Mouse (Mus musculus): ENCODE measurements at regions not wholly inside any gene's neighbourhood (a gene's known extent, or its start where the extent isn't known, plus 50 kb on each side); places are given as distances from the start of the nearest gene placed in this dataset.

GRCm38 (mm10) chr13:117409940-117410339, 189.1 kb upstream of the Gm17509 start:
- Histone ChIP-seq H3K36me3 (ENCODE audit: control insufficient read depth, insufficient read depth, low read length) (no peaks in the 10 kb centered on the region), H3K4me1 (ENCODE audit: control insufficient read depth, insufficient read depth, insufficient read length, low read length) (no peaks in the 10 kb centered on the region), H3K27ac (ENCODE audit: insufficient read depth, low read depth, low read length) (no peak overlapping the region), H3K4me3 (ENCODE audit: low read depth, low read length) (no peak overlapping the region), H3K27me3 (ENCODE audit: control insufficient read depth, insufficient read depth, low read length) (no peaks in the 10 kb centered on the region)
- WGBS: 72% methylated on average over 7 of the region's 7 CpGs
- TF ChIP-seq POLR2A (IDR thresholded peaks at IDR 0.05; ENCODE audit: low read depth, low read length): no peak

GRCm38 (mm10) chr13:117413616-117414015, 188.5 kb upstream of the Hcn1 start:
- no peaks in the 10 kb centered on the region for H3K27me3 ChIP-seq (ENCODE audit: control insufficient read depth, insufficient read depth, low read length)
- H3K4me3 ChIP-seq (ENCODE audit: low read depth, low read length): no peak overlapping the region
- TF ChIP-seq CTCF (IDR thresholded peaks at IDR 0.05; ENCODE audit: extremely low read depth, insufficient read length, insufficient replicate concordance, low read depth, low read length): no peak
- no peak for TF ChIP-seq POLR2A (IDR thresholded peaks at IDR 0.05; ENCODE audit: low read depth, low read length)
- no peaks in the 10 kb centered on the region for H3K36me3 ChIP-seq (ENCODE audit: control insufficient read depth, insufficient read depth, low read length)
- H3K27ac ChIP-seq (ENCODE audit: insufficient read depth, low read depth, low read length): no peak overlapping the region
- 76% methylated on average over 4 of the region's 4 CpGs for WGBS
- H3K4me1 ChIP-seq (ENCODE audit: control insufficient read depth, insufficient read depth, insufficient read length, low read length): no peaks in the 10 kb centered on the region

GRCm38 (mm10) chr13:117423558-117423957, 178.6 kb upstream of the Hcn1 start:
- WGBS: 86% methylated on average over 4 of the region's 4 CpGs
- Histone ChIP-seq H3K4me1 (ENCODE audit: control insufficient read depth, insufficient read depth, insufficient read length, low read length) (no peaks in the 10 kb centered on the region), H3K27ac (ENCODE audit: insufficient read depth, low read depth, low read length) (no peak overlapping the region), H3K27me3 (ENCODE audit: control insufficient read depth, insufficient read depth, low read length) (no peaks in the 10 kb centered on the region), H3K36me3 (ENCODE audit: control insufficient read depth, insufficient read depth, low read length) (no peaks in the 10 kb centered on the region), H3K4me3 (ENCODE audit: low read depth, low read length) (no peak overlapping the region)
- TF ChIP-seq CTCF (IDR thresholded peaks at IDR 0.05; ENCODE audit: extremely low read depth, insufficient read length, insufficient replicate concordance, low read depth, low read length) (no peak), POLR2A (IDR thresholded peaks at IDR 0.05; ENCODE audit: low read depth, low read length) (no peak)

GRCm38 (mm10) chr13:117425015-117425414, 177.1 kb upstream of the Hcn1 start:
- Histone ChIP-seq H3K4me3 (ENCODE audit: low read depth, low read length) (no peak overlapping the region), H3K27me3 (ENCODE audit: control insufficient read depth, insufficient read depth, low read length) (no peaks in the 10 kb centered on the region), H3K27ac (ENCODE audit: insufficient read depth, low read depth, low read length) (no peak overlapping the region), H3K4me1 (ENCODE audit: control insufficient read depth, insufficient read depth, insufficient read length, low read length) (no peaks in the 10 kb centered on the region), H3K36me3 (ENCODE audit: control insufficient read depth, insufficient read depth, low read length) (no peaks in the 10 kb centered on the region)
- TF ChIP-seq CTCF (IDR thresholded peaks at IDR 0.05; ENCODE audit: extremely low read depth, insufficient read length, insufficient replicate concordance, low read depth, low read length): no peak
- TF ChIP-seq POLR2A (IDR thresholded peaks at IDR 0.05; ENCODE audit: low read depth, low read length): no peak
- WGBS: 55% methylated on average over 1 of the region's 1 CpGs

GRCm38 (mm10) chr13:117467407-117467806, 134.7 kb upstream of the Hcn1 start:
- WGBS: 66% methylated on average over 3 of the region's 3 CpGs
- H3K36me3 ChIP-seq (ENCODE audit: control insufficient read depth, insufficient read depth, low read length): no peaks in the 10 kb centered on the region
- H3K4me3 ChIP-seq (ENCODE audit: low read depth, low read length): no peak overlapping the region
- TF ChIP-seq POLR2A (IDR thresholded peaks at IDR 0.05; ENCODE audit: low read depth, low read length): no peak
- no peak for TF ChIP-seq CTCF (IDR thresholded peaks at IDR 0.05; ENCODE audit: extremely low read depth, insufficient read length, insufficient replicate concordance, low read depth, low read length)
- H3K27me3 ChIP-seq (ENCODE audit: control insufficient read depth, insufficient read depth, low read length): no peaks in the 10 kb centered on the region
- H3K4me1 ChIP-seq (ENCODE audit: control insufficient read depth, insufficient read depth, insufficient read length, low read length): no peaks in the 10 kb centered on the region
- H3K27ac ChIP-seq (ENCODE audit: insufficient read depth, low read depth, low read length): no peak overlapping the region

GRCm38 (mm10) chr13:117472726-117473125, 129.4 kb upstream of the Hcn1 start:
- Histone ChIP-seq H3K27me3 (ENCODE audit: control insufficient read depth, insufficient read depth, low read length) (no peaks in the 10 kb centered on the region), H3K36me3 (ENCODE audit: control insufficient read depth, insufficient read depth, low read length) (no peaks in the 10 kb centered on the region), H3K4me1 (ENCODE audit: control insufficient read depth, insufficient read depth, insufficient read length, low read length) (no peaks in the 10 kb centered on the region), H3K4me3 (ENCODE audit: low read depth, low read length) (no peak overlapping the region), H3K27ac (ENCODE audit: insufficient read depth, low read depth, low read length) (no peak overlapping the region)
- TF ChIP-seq POLR2A (IDR thresholded peaks at IDR 0.05; ENCODE audit: low read depth, low read length) (no peak), CTCF (IDR thresholded peaks at IDR 0.05; ENCODE audit: extremely low read depth, insufficient read length, insufficient replicate concordance, low read depth, low read length) (no peak)
- WGBS: 58% methylated on average over 5 of the region's 5 CpGs

- Histone ChIP-seq H3K4me3 (ENCODE audit: low read depth, low read length) (no peak overlapping the region), H3K27ac (ENCODE audit: insufficient read depth, low read depth, low read length) (no peak overlapping the region), H3K4me1 (ENCODE audit: control insufficient read depth, insufficient read depth, insufficient read length, low read length) (no peaks in the 10 kb centered on the region), H3K36me3 (ENCODE audit: control insufficient read depth, insufficient read depth, low read length) (no peaks in the 10 kb centered on the region), H3K27me3 (ENCODE audit: control insufficient read depth, insufficient read depth, low read length) (no peaks in the 10 kb centered on the region)
- TF ChIP-seq POLR2A (IDR thresholded peaks at IDR 0.05; ENCODE audit: low read depth, low read length): no peak
- TF ChIP-seq CTCF (IDR thresholded peaks at IDR 0.05; ENCODE audit: extremely low read depth, insufficient read length, insufficient replicate concordance, low read depth, low read length): no peak
- WGBS: 19% methylated on average over 3 of the region's 3 CpGs
These were observed 119.5 kb upstream of the Hcn1 start for GRCm38 (mm10) chr13:117482624-117483023.

GRCm38 (mm10) chr13:117508746-117509145, 93.4 kb upstream of the Hcn1 start:
- Histone ChIP-seq H3K36me3 (ENCODE audit: control insufficient read depth, insufficient read depth, low read length) (no peaks in the 10 kb centered on the region), H3K27me3 (ENCODE audit: control insufficient read depth, insufficient read depth, low read length) (no peaks in the 10 kb centered on the region), H3K4me1 (ENCODE audit: control insufficient read depth, insufficient read depth, insufficient read length, low read length) (no peaks in the 10 kb centered on the region), H3K27ac (ENCODE audit: insufficient read depth, low read depth, low read length) (no peak overlapping the region), H3K4me3 (ENCODE audit: low read depth, low read length) (no peak overlapping the region)
- 77% methylated on average over 4 of the region's 4 CpGs for WGBS
- TF ChIP-seq CTCF (IDR thresholded peaks at IDR 0.05; ENCODE audit: extremely low read depth, insufficient read length, insufficient replicate concordance, low read depth, low read length): no peak
- TF ChIP-seq POLR2A (IDR thresholded peaks at IDR 0.05; ENCODE audit: low read depth, low read length): no peak
